Comparison of ENCODE assay signal across 28 mouse cellular contexts in the genomic region with DNA sequence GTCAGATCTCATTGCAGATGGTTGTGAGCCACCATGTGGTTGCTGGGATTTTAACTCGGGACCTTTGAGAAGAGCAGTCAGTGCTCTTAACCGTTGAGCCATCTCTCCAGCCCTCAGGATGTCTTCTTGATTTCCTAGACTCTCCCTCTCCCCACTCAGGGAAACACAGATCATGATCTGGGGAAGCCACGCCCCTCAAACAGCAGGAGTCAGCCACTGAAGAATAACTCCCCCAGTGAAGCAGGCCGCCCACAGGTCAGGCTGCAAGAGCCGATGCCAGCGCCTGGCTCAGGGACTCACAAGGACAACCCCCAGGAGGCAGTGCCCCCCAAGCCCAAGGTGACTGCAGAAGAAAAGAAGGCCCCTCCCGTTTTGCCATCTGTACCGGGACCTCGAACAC. TPM values are rescaled to one million over a fixed set of nuclear protein-coding genes. Genes with fewer than 3 reads are reported as not detected.
DNase-seq lines count a peak whose midpoint lies in the region; ATAC-seq lines count a peak whose summit lies in the region.
"Had no signal": no experiment of that assay in that cellular context is flagged by ENCODE, and none has a peak within 500 bp of the region (broad histone marks: within the 10 kb centered on the region; RNA-seq: fewer than 3 reads in every experiment).

No protein-coding gene starts in this region.

- H3K4me3 ChIP-seq in embryonic facial prominence, embryonic 12.5 days: no peak overlapping the region
- no peak overlapping the region for H3K4me3 ChIP-seq in embryonic facial prominence, embryonic 10.5 days
- no peak overlapping the region for H3K4me3 ChIP-seq in kidney, embryonic 16.5 days (ENCODE audit: low read length)
- no peak overlapping the region for H3K4me3 ChIP-seq in neural tube, embryonic 12.5 days
- H3K4me3 ChIP-seq in neural tube, embryonic 15.5 days (replicated peaks): no peak overlapping the region
- H3K4me3 ChIP-seq: heart, adult 2 months; heart, embryonic 15.5 days; hindbrain, embryonic 13.5 days; limb, embryonic 15.5 days; midbrain, embryonic 10.5 days; myocyte had no signal

- H3K36me3 ChIP-seq in embryonic facial prominence, embryonic 12.5 days: no peaks in the 10 kb centered on the region
- no peaks in the 10 kb centered on the region for H3K36me3 ChIP-seq in embryonic facial prominence, embryonic 10.5 days (replicated peaks)
- H3K36me3 ChIP-seq in kidney, embryonic 16.5 days (ENCODE audit: insufficient read depth, low read length): no peaks in the 10 kb centered on the region
- no peaks in the 10 kb centered on the region for H3K36me3 ChIP-seq in neural tube, embryonic 12.5 days
- no peaks in the 10 kb centered on the region for H3K36me3 ChIP-seq in neural tube, embryonic 15.5 days
- H3K36me3 ChIP-seq: heart, embryonic 15.5 days; hindbrain, embryonic 13.5 days; limb, embryonic 15.5 days; midbrain, embryonic 10.5 days had no signal

- H3K4me1 ChIP-seq in embryonic facial prominence, embryonic 12.5 days: no peaks in the 10 kb centered on the region
- H3K4me1 ChIP-seq in embryonic facial prominence, embryonic 10.5 days: peaks cover 5% of the 10 kb centered on the region
- H3K4me1 ChIP-seq in kidney, embryonic 16.5 days (ENCODE audit: insufficient read depth, low read length): 0 out of 2 replicates have a peak, but pooled peaks cover 4% of the 10 kb centered on the region
- H3K4me1 ChIP-seq in neural tube, embryonic 12.5 days: 0 out of 2 replicates have a peak, but pooled peaks cover 2% of the 10 kb centered on the region
- H3K4me1 ChIP-seq in neural tube, embryonic 15.5 days: no peaks in the 10 kb centered on the region
- H3K4me1 ChIP-seq: heart, embryonic 15.5 days; limb, embryonic 15.5 days had no signal

- no peak for DNase-seq in embryonic facial prominence, embryonic 10.5 days (ENCODE audit: low spot score)
- no peak for DNase-seq in kidney, postnatal 25 days
- DNase-seq in ZHBTc4 (ENCODE audit: low read depth, low spot score): peak; percentile 57
- no peak for DNase-seq in c-Kit-positive CD71-positive TER-119-positive erythroid progenitor cells, embryonic 14.5 days (ENCODE audit: low spot score)
- DNase-seq: adrenal gland, adult 2 months; cerebellum, adult 18-20 months; cerebellum, postnatal 14 days; forebrain, postnatal 0 days; gastrocnemius, postnatal 36 days; heart, adult 2 months; heart, postnatal 36 days; kidney, adult 18-20 months; lung, embryonic 14.5 days; lung, postnatal 4 days; right cerebral cortex, postnatal 25 days; thymus, postnatal 25 days had no signal

- no peaks in the 10 kb centered on the region for H3K27me3 ChIP-seq in embryonic facial prominence, embryonic 12.5 days
- H3K27me3 ChIP-seq in embryonic facial prominence, embryonic 10.5 days (replicated peaks; ENCODE audit: low read depth, poor library complexity, severe bottlenecking): no peaks in the 10 kb centered on the region
- H3K27me3 ChIP-seq in kidney, embryonic 16.5 days (ENCODE audit: insufficient read depth, low read length): no peaks in the 10 kb centered on the region
- H3K27me3 ChIP-seq in neural tube, embryonic 12.5 days (replicated peaks): no peaks in the 10 kb centered on the region
- no peaks in the 10 kb centered on the region for H3K27me3 ChIP-seq in neural tube, embryonic 15.5 days (replicated peaks)
- H3K27me3 ChIP-seq: heart, embryonic 15.5 days; hindbrain, embryonic 13.5 days; limb, embryonic 15.5 days had no signal

- no peak overlapping the region for H3K27ac ChIP-seq in embryonic facial prominence, embryonic 12.5 days
- H3K27ac ChIP-seq in embryonic facial prominence, embryonic 10.5 days (replicated peaks): no peak overlapping the region
- no peak overlapping the region for H3K27ac ChIP-seq in kidney, embryonic 16.5 days (ENCODE audit: low read length)
- H3K27ac ChIP-seq in neural tube, embryonic 12.5 days: no peak overlapping the region
- H3K27ac ChIP-seq in neural tube, embryonic 15.5 days (replicated peaks): no peak overlapping the region
- H3K27ac ChIP-seq: heart, adult 2 months; heart, embryonic 15.5 days; hindbrain, embryonic 13.5 days; limb, embryonic 15.5 days; liver, embryonic 14.5 days; midbrain, embryonic 10.5 days had no signal

- H3K4me2 ChIP-seq in embryonic facial prominence, embryonic 12.5 days (replicated peaks): 0 out of 2 replicates have a peak overlapping the region, but pooled peaks have one; percentile 11
- H3K4me2 ChIP-seq in kidney, embryonic 16.5 days (replicated peaks; ENCODE audit: low read depth, low read length): no peak overlapping the region
- 0 out of 2 replicates have a peak overlapping the region, but pooled peaks have one; percentile 14 for H3K4me2 ChIP-seq in neural tube, embryonic 12.5 days (replicated peaks)
- H3K4me2 ChIP-seq in neural tube, embryonic 15.5 days: no peak overlapping the region
- H3K4me2 ChIP-seq: heart, embryonic 15.5 days; hindbrain, embryonic 13.5 days; limb, embryonic 15.5 days; lung, embryonic 14.5 days had no signal

- no peak for ATAC-seq in embryonic facial prominence, embryonic 12.5 days (ENCODE audit: insufficient number of reproducible peaks, insufficient read depth, low FRiP score, low TSS enrichment)
- ATAC-seq in kidney, embryonic 16.5 days (ENCODE audit: low FRiP score, low TSS enrichment): peak; percentile 32; the same call in 1 of the 2 replicates
- ATAC-seq in neural tube, embryonic 12.5 days (ENCODE audit: low FRiP score, low read depth): no peak
- no peak for ATAC-seq in neural tube, embryonic 15.5 days (ENCODE audit: low FRiP score)
- ATAC-seq: forebrain, postnatal 0 days; midbrain, embryonic 16.5 days had no signal

- no peak overlapping the region for H3K9ac ChIP-seq in embryonic facial prominence, embryonic 12.5 days
- no peak overlapping the region for H3K9ac ChIP-seq in kidney, embryonic 16.5 days (replicated peaks; ENCODE audit: low read length)
- H3K9ac ChIP-seq in neural tube, embryonic 12.5 days: no peak overlapping the region
- no peak overlapping the region for H3K9ac ChIP-seq in neural tube, embryonic 15.5 days (replicated peaks)
- H3K9ac ChIP-seq: forebrain, postnatal 0 days; heart, embryonic 15.5 days; hindbrain, embryonic 13.5 days; limb, embryonic 15.5 days; liver, embryonic 14.5 days; lung, embryonic 14.5 days had no signal

- 15% methylated on average over 9 of the region's 9 CpGs for WGBS in embryonic facial prominence, embryonic 12.5 days
- 16% methylated on average over 9 of the region's 9 CpGs for WGBS in embryonic facial prominence, embryonic 10.5 days
- WGBS in kidney, embryonic 16.5 days: 11% methylated on average over 9 of the region's 9 CpGs
- 14% methylated on average over 9 of the region's 9 CpGs for WGBS in neural tube, embryonic 12.5 days
- WGBS in neural tube, embryonic 15.5 days: 19% methylated on average over 9 of the region's 9 CpGs

- H3K9me3 ChIP-seq in embryonic facial prominence, embryonic 12.5 days: no peaks in the 10 kb centered on the region
- no peaks in the 10 kb centered on the region for H3K9me3 ChIP-seq in embryonic facial prominence, embryonic 10.5 days
- no peaks in the 10 kb centered on the region for H3K9me3 ChIP-seq in kidney, embryonic 16.5 days (ENCODE audit: low read length)
- no peaks in the 10 kb centered on the region for H3K9me3 ChIP-seq in neural tube, embryonic 12.5 days
- H3K9me3 ChIP-seq in neural tube, embryonic 15.5 days (replicated peaks): no peaks in the 10 kb centered on the region
- H3K9me3 ChIP-seq: heart, embryonic 15.5 days; hindbrain, embryonic 13.5 days; limb, embryonic 15.5 days had no signal

RNA-seq across cellular contexts. Expression of gene Spata21, which starts 8.6 kb away (rescaled TPM):
- polyA plus RNA-seq in embryonic facial prominence, embryonic 12.5 days (2016; fragmentation: Nextera tagmentation; extraction: Ambion mirVana): 0.14 TPM in 1 of 2 replicates, not detected in the other
- 0.05 and 0.11 TPM in 2 replicates for polyA plus RNA-seq in embryonic facial prominence, embryonic 10.5 days (2016; fragmentation: Nextera tagmentation; extraction: Ambion mirVana)
- 0.51 and 0.59 TPM in 2 replicates for polyA plus RNA-seq in kidney, embryonic 16.5 days (2015; fragmentation: Nextera tagmentation; extraction: Ambion mirVana)
- polyA plus RNA-seq in neural tube, embryonic 12.5 days (2016; fragmentation: Nextera tagmentation; extraction: Ambion mirVana): 0.25 TPM in 1 of 2 replicates, not detected in the other
- 0.51 and 0.55 TPM in 2 replicates for polyA plus RNA-seq in neural tube, embryonic 15.5 days (2015; fragmentation: Nextera tagmentation; extraction: Ambion mirVana)
- polyA plus RNA-seq: adrenal gland, adult 2 months; liver, embryonic 14.5 days; myocyte; spleen, adult 2 months had no signal

RNA-seq across cellular contexts. Expression of gene Necap2, which starts 18.6 kb away (rescaled TPM):
- polyA plus RNA-seq in embryonic facial prominence, embryonic 12.5 days (2016; fragmentation: Nextera tagmentation; extraction: Ambion mirVana): 79.8 and 84.5 TPM in 2 replicates
- polyA plus RNA-seq in embryonic facial prominence, embryonic 10.5 days (2016; fragmentation: Nextera tagmentation; extraction: Ambion mirVana): 65.6 and 69.4 TPM in 2 replicates
- 94.5 and 99.0 TPM in 2 replicates for polyA plus RNA-seq in kidney, embryonic 16.5 days (2015; fragmentation: Nextera tagmentation; extraction: Ambion mirVana)
- 55.0 and 61.2 TPM in 2 replicates for polyA plus RNA-seq in neural tube, embryonic 12.5 days (2016; fragmentation: Nextera tagmentation; extraction: Ambion mirVana)
- 56.8 and 59.8 TPM in 2 replicates for polyA plus RNA-seq in neural tube, embryonic 15.5 days (2015; fragmentation: Nextera tagmentation; extraction: Ambion mirVana)

RNA-seq across cellular contexts. Expression of gene Crocc, which starts 36.4 kb away (rescaled TPM):
- polyA plus RNA-seq in embryonic facial prominence, embryonic 12.5 days (2016; fragmentation: Nextera tagmentation; extraction: Ambion mirVana): 13.2 TPM in 2 replicates
- polyA plus RNA-seq in embryonic facial prominence, embryonic 10.5 days (2016; fragmentation: Nextera tagmentation; extraction: Ambion mirVana): 11.0 and 11.3 TPM in 2 replicates
- 10.1 and 11.3 TPM in 2 replicates for polyA plus RNA-seq in kidney, embryonic 16.5 days (2015; fragmentation: Nextera tagmentation; extraction: Ambion mirVana)
- 11.7 and 12.8 TPM in 2 replicates for polyA plus RNA-seq in neural tube, embryonic 12.5 days (2016; fragmentation: Nextera tagmentation; extraction: Ambion mirVana)
- 4.5 and 4.9 TPM in 2 replicates for polyA plus RNA-seq in neural tube, embryonic 15.5 days (2015; fragmentation: Nextera tagmentation; extraction: Ambion mirVana)

RNA-seq across cellular contexts. Expression of gene Szrd1, which starts 42.9 kb away (rescaled TPM):
- polyA plus RNA-seq in embryonic facial prominence, embryonic 12.5 days (2016; fragmentation: Nextera tagmentation; extraction: Ambion mirVana): 35.2 and 37.6 TPM in 2 replicates
- polyA plus RNA-seq in embryonic facial prominence, embryonic 10.5 days (2016; fragmentation: Nextera tagmentation; extraction: Ambion mirVana): 37.4 and 39.0 TPM in 2 replicates
- polyA plus RNA-seq in kidney, embryonic 16.5 days (2015; fragmentation: Nextera tagmentation; extraction: Ambion mirVana): 50.8 and 51.3 TPM in 2 replicates
- polyA plus RNA-seq in neural tube, embryonic 12.5 days (2016; fragmentation: Nextera tagmentation; extraction: Ambion mirVana): 32.0 TPM in 2 replicates
- 23.7 and 29.1 TPM in 2 replicates for polyA plus RNA-seq in neural tube, embryonic 15.5 days (2015; fragmentation: Nextera tagmentation; extraction: Ambion mirVana)

RNA-seq across cellular contexts. Expression of gene Fbxo42, which starts 51.0 kb away (rescaled TPM):
- polyA plus RNA-seq in embryonic facial prominence, embryonic 12.5 days (2016; fragmentation: Nextera tagmentation; extraction: Ambion mirVana): 31.6 and 32.1 TPM in 2 replicates
- polyA plus RNA-seq in embryonic facial prominence, embryonic 10.5 days (2016; fragmentation: Nextera tagmentation; extraction: Ambion mirVana): 29.3 and 30.6 TPM in 2 replicates
- 21.1 and 21.9 TPM in 2 replicates for polyA plus RNA-seq in kidney, embryonic 16.5 days (2015; fragmentation: Nextera tagmentation; extraction: Ambion mirVana)
- polyA plus RNA-seq in neural tube, embryonic 12.5 days (2016; fragmentation: Nextera tagmentation; extraction: Ambion mirVana): 28.4 and 29.3 TPM in 2 replicates
- 23.3 and 23.8 TPM in 2 replicates for polyA plus RNA-seq in neural tube, embryonic 15.5 days (2015; fragmentation: Nextera tagmentation; extraction: Ambion mirVana)

Comparison
In these comparisons a context has a peak if more than half of its experiments do, and no peak if none do; other contexts are left out.
1. H3K4me2 ChIP-seq: peak in embryonic facial prominence, embryonic 12.5 days (single experiment) and neural tube, embryonic 12.5 days (single experiment); none in kidney, embryonic 16.5 days (single experiment) and neural tube, embryonic 15.5 days (single experiment).